Mouse (Mus musculus) hindbrain, postnatal 0 days (tissue): ENCODE data around the gene Txnrd2. TPM values are rescaled to one million over a fixed set of nuclear protein-coding genes. Genes with fewer than 3 reads are reported as not detected.
A peak's percentile ranks its signal among the peaks of the same experiment; 100 is the strongest.

ENCODE experiments used
- ATAC-seq: fragments of 200-750 bp; cut with Nextera tagmentation; 2 replicates; pipeline ENCODE4 v1.8.0; 2017; ENCODE audit warnings: mild to moderate bottlenecking, moderate TSS enrichment, moderate library complexity
- DNase-seq: peaks from one replicate; pipeline ENCODE4 v3.0.0-alpha.2; 2015; ENCODE audit warnings: low spot score
- H3K27ac ChIP-seq: fragments of 300-500 bp; sonication (generic); 2 replicates; pipeline ENCODE4 v1.5.1; 2014; ENCODE audit warnings: mild to moderate bottlenecking
- H3K27me3 ChIP-seq: fragments of 300-500 bp; sonication (generic); 2 replicates; pipeline ENCODE4 v1.6.1; 2014; ENCODE audit warnings: low read length, mixed read lengths; ENCODE audit not compliant: insufficient read depth
- H3K36me3 ChIP-seq: fragments of 300-500 bp; sonication (generic); 2 replicates; pipeline ENCODE4 v1.6.1; 2014; ENCODE audit warnings: low read length, mixed read lengths; ENCODE audit not compliant: insufficient read depth
- H3K4me1 ChIP-seq: fragments of 300-500 bp; sonication (generic); 2 replicates; pipeline ENCODE4 v1.6.1; 2014; ENCODE audit warnings: antibody characterized with exemption, low read length, mixed read lengths; ENCODE audit not compliant: insufficient read depth
- H3K4me2 ChIP-seq: fragments of 300-500 bp; sonication (generic); 2 replicates; pipeline ENCODE4 v1.6.1; 2014; ENCODE audit warnings: low read depth, mild to moderate bottlenecking, low read length, moderate library complexity, mixed read lengths
- H3K4me3 ChIP-seq: fragments of 300-500 bp; sonication (generic); 2 replicates; pipeline ENCODE4 v1.5.1; 2014; ENCODE audit warnings: low read length
- H3K9ac ChIP-seq: fragments of 300-500 bp; sonication (generic); replicated peaks from 2 replicates; pipeline ENCODE4 v1.6.1; 2014; ENCODE audit warnings: mild to moderate bottlenecking, low read length, moderate library complexity, mixed read lengths
- H3K9me3 ChIP-seq: fragments of 300-500 bp; sonication (generic); 2 replicates; pipeline ENCODE4 v1.6.1; 2016; ENCODE audit warnings: low read length, mixed read lengths
- CTCF ChIP-seq: IDR thresholded peaks from 2 replicates; pipeline ENCODE4 v1.5.1; 2016; ENCODE audit warnings: antibody characterized with exemption, control low read depth, low read depth
- WGBS: fragments of 180-500 bp; shearing (Covaris S2); extraction: QIAGEN DNeasy Blood & Tissue Kit; methylation state at CpG from one replicate; pipeline ENCODE4 v1.1.7; 2014; 5-methylcytosine and 5-hydroxymethylcytosine counted together
- polyA plus RNA-seq: library from polyadenylated mRNA; unstranded; fragments of >200 nt; fragmentation: Nextera tagmentation; extraction: Ambion mirVana; gene quantifications from 2 replicates; pipeline ENCODE4 v1.2.1, GENCODE M21; 2015
- total RNA-seq: library from RNA; depleted of rRNA; stranded (reverse); fragments of >200 nt; gene quantifications from 2 replicates; pipeline ENCODE4 v1.2.3, GENCODE M21; 2014; rRNA removed

The Txnrd2 gene
- total and polyA plus RNA-seq, 2 experiments from 2014 or later, result 23.1 to 41.8 TPM

- Histone ChIP-seq H3K4me2 (no peak overlapping the region), H3K9me3 (no peaks in the 10 kb centered on the region), H3K9ac (no peak overlapping the region), H3K4me1 (no peaks in the 10 kb centered on the region), H3K36me3 (peaks cover 6% of the 10 kb centered on the region; the same call in 1 of the 2 replicates), H3K27me3 (no peaks in the 10 kb centered on the region), H3K4me3 (no peak overlapping the region), H3K27ac (no peak overlapping the region)
- TF ChIP-seq CTCF, result no peak
- no peak for ATAC-seq
- 98% methylated on average over 3 of the region's 3 CpGs for WGBS
- DNase-seq, result no peak
Observed at GRCm38 (mm10) chr16:18506524-18507199, 80.5 kb downstream of the Txnrd2 start.

DNA sequence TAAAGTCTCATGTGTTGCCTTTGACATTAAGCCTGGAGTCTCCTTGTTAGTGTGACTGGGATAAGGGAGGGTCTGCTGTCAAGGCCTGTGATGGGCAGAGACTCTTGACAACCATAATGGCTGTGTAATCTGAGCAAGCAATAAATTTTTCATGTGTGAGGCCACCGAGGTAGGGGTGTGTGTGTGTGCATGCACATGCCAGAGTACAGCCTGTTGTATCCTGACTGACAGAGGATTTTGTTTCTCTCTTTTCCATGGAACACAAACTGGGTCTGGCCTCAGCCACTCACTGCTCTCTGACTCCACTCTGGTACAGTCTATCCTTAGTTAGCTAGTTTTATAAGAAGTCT is 81.0 kb downstream of the Txnrd2 start:
- TF ChIP-seq CTCF, result no peak
- H3K4me3 ChIP-seq, result no peak overlapping the region
- H3K36me3 ChIP-seq, result 0 out of 2 replicates have a peak, but pooled peaks cover under 1% of the 10 kb centered on the region
- DNase-seq (no peak), ATAC-seq (no peak)
- H3K4me1 ChIP-seq, result no peaks in the 10 kb centered on the region
- H3K9ac ChIP-seq, result no peak overlapping the region
- H3K9me3 ChIP-seq, result no peaks in the 10 kb centered on the region
- 72% methylated on average over 1 of the region's 1 CpGs for WGBS
- H3K27ac ChIP-seq, result no peak overlapping the region
- H3K4me2 ChIP-seq, result no peak overlapping the region
- H3K27me3 ChIP-seq, result no peaks in the 10 kb centered on the region

- DNase-seq, result no peak
- no peaks in the 10 kb centered on the region for H3K4me1 ChIP-seq
- ATAC-seq, result no peak
- no peaks in the 10 kb centered on the region for H3K36me3 ChIP-seq
- no peaks in the 10 kb centered on the region for H3K9me3 ChIP-seq
- H3K4me3 ChIP-seq, result no peak overlapping the region
- H3K4me2 ChIP-seq, result no peak overlapping the region
- H3K27ac ChIP-seq, result no peak overlapping the region
- H3K9ac ChIP-seq, result no peak overlapping the region
- 90% methylated on average over 5 of the region's 5 CpGs for WGBS
- no peak for TF ChIP-seq CTCF
- no peaks in the 10 kb centered on the region for H3K27me3 ChIP-seq
Observed at GRCm38 (mm10) chr16:18511741-18512140, 85.6 kb downstream of the Txnrd2 start.

DNA sequence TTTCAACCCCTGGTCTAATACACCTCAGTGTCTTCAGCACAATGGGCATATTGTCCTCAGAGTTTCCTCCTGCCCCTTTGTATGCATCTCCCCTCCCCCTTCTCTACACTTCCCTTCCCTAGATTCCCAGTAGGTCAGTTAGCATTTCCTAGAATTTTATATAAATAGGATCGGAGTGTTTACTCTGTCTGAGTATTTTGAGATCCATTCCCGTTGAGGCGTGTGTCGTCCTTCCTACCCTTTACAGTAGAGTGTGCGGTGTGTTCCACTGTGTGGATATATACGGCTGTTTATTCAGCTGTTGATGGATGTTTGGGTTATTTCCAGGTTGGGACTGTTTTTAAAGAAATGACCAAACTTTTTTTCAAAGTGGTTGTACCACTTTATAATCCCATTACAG is 87.3 kb downstream of the Txnrd2 start:
- no peaks in the 10 kb centered on the region for H3K36me3 ChIP-seq
- WGBS, result 74% methylated on average over 6 of the region's 6 CpGs
- no peak for TF ChIP-seq CTCF
- no peaks in the 10 kb centered on the region for H3K27me3 ChIP-seq
- H3K4me3 ChIP-seq, result no peak overlapping the region
- no peak overlapping the region for H3K27ac ChIP-seq
- no peaks in the 10 kb centered on the region for H3K9me3 ChIP-seq
- no peak overlapping the region for H3K9ac ChIP-seq
- no peaks in the 10 kb centered on the region for H3K4me1 ChIP-seq
- H3K4me2 ChIP-seq, result no peak overlapping the region
- ATAC-seq (no peak), DNase-seq (no peak)

DNA sequence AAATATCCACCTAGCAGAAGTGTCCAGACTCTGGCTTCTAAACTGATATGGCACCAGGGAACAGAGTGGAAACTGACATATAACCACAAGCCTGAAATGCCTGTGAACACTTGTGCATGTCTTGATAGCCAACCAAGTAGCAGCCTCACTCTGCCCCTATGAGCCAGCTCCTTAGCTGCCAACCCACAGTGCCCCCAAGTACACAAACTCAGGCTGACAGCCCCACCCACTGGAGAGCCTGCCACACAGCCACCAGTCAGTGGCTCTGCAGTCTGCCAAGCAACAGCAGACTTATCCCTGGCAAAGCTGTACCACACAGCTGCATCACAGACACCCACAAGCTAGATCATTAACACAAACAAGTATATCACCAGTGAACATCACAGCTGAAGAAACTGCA is 91.9 kb downstream of the Txnrd2 start:
- H3K36me3 ChIP-seq, result no peaks in the 10 kb centered on the region
- no peaks in the 10 kb centered on the region for H3K9me3 ChIP-seq
- H3K27me3 ChIP-seq, result no peaks in the 10 kb centered on the region
- H3K27ac ChIP-seq, result no peak overlapping the region
- no peak overlapping the region for H3K4me2 ChIP-seq
- no peak overlapping the region for H3K4me3 ChIP-seq
- H3K4me1 ChIP-seq, result no peaks in the 10 kb centered on the region
- DNase-seq (peak; percentile 43), ATAC-seq (0 out of 2 replicates have a peak, but pooled peaks have one; percentile 38)
- TF ChIP-seq CTCF, result peak; percentile 62
- H3K9ac ChIP-seq, result no peak overlapping the region

DNA sequence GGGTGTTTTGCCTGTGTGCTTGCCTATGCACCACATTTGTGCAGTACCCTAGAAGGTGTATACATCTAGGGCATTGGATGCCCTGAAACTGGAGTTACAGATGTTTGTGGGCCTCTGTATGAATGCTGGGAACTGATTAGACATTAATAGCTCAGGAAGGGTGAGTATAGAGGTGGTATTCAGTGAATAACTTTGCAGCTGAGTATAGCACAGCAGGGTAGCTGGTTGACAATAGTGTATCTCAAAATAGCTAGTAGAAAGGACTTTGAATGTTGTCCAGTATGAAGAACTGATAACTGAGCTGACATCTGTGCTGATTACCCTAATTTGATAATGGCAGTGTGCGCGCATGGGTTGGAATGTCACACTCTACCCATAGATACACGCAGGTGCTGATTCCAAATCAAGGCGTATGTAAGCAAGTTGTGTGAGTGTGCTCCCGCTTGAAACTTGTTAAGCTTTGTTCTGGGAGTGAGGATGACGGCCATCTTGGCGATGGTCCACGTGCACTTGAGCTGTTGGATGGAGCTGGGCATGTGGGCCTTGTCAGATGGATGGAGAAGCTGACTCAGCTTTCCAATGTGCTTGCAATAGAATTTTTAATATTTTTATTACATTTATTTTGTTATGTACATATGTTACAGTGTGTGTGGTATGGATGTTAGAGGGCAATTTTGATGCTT is 97.5 kb downstream of the Txnrd2 start:
- no peak for DNase-seq
- no peaks in the 10 kb centered on the region for H3K9me3 ChIP-seq
- no peak for ATAC-seq
- no peak overlapping the region for H3K27ac ChIP-seq
- H3K4me1 ChIP-seq, result no peaks in the 10 kb centered on the region
- H3K9ac ChIP-seq, result no peak overlapping the region
- H3K36me3 ChIP-seq, result no peaks in the 10 kb centered on the region
- TF ChIP-seq CTCF, result no peak
- no peak overlapping the region for H3K4me3 ChIP-seq
- WGBS, result 81% methylated on average over 8 of the region's 8 CpGs
- H3K4me2 ChIP-seq, result no peak overlapping the region
- H3K27me3 ChIP-seq, result no peaks in the 10 kb centered on the region

- Histone ChIP-seq H3K27me3 (no peaks in the 10 kb centered on the region), H3K9me3 (no peaks in the 10 kb centered on the region), H3K27ac (no peak overlapping the region), H3K4me1 (no peaks in the 10 kb centered on the region), H3K9ac (no peak overlapping the region), H3K4me3 (no peak overlapping the region), H3K36me3 (no peaks in the 10 kb centered on the region), H3K4me2 (no peak overlapping the region)
- no peak for DNase-seq
- WGBS, result 71% methylated on average over 5 of the region's 5 CpGs
- no peak for ATAC-seq
- no peak for TF ChIP-seq CTCF
Observed at GRCm38 (mm10) chr16:18528656-18529055, 102.5 kb downstream of the Txnrd2 start.

Other genes with a start within 250 kb of the Txnrd2 start
- gene Ccdc188, start 208.5 kb upstream of the Txnrd2 start, total RNA-seq, result not detected in 2 replicates
- gene Ccdc188, start 208.5 kb upstream of the Txnrd2 start, polyA plus RNA-seq, result not detected in 2 replicates
- gene Zdhhc8, start 191.2 kb upstream of the Txnrd2 start, total RNA-seq, result 32.0 and 34.0 TPM in 2 replicates
- 13.3 and 14.5 TPM in 2 replicates for gene Zdhhc8, start 191.2 kb upstream of the Txnrd2 start, polyA plus RNA-seq
- gene Trmt2a, start 177.7 kb upstream of the Txnrd2 start, total RNA-seq, result 61.4 and 65.1 TPM in 2 replicates
- 60.9 and 67.8 TPM in 2 replicates for gene Trmt2a, start 177.7 kb upstream of the Txnrd2 start, polyA plus RNA-seq
- gene Ranbp1, start 177.7 kb upstream of the Txnrd2 start, total RNA-seq, result 110 and 127 TPM in 2 replicates
- 426 and 453 TPM in 2 replicates for gene Ranbp1, start 177.7 kb upstream of the Txnrd2 start, polyA plus RNA-seq
- not detected in 2 replicates for gene Gm49776, start 168.1 kb upstream of the Txnrd2 start, total RNA-seq
- 1.1 and 3.1 TPM in 2 replicates for gene Gm49776, start 168.1 kb upstream of the Txnrd2 start, polyA plus RNA-seq
- gene Dgcr8, start 137.1 kb upstream of the Txnrd2 start, total RNA-seq, result 39.9 and 43.4 TPM in 2 replicates
- gene Dgcr8, start 137.1 kb upstream of the Txnrd2 start, polyA plus RNA-seq, result 19.1 and 20.8 TPM in 2 replicates
- 43.5 and 63.3 TPM in 2 replicates for gene Tango2, start 78.3 kb upstream of the Txnrd2 start, total RNA-seq
- 95.6 and 99.2 TPM in 2 replicates for gene Tango2, start 78.3 kb upstream of the Txnrd2 start, polyA plus RNA-seq
- gene Arvcf, start 78.2 kb upstream of the Txnrd2 start, total RNA-seq, result 168 and 180 TPM in 2 replicates
- 46.3 and 48.9 TPM in 2 replicates for gene Arvcf, start 78.2 kb upstream of the Txnrd2 start, polyA plus RNA-seq
- 82.8 and 88.9 TPM in 2 replicates for gene Comt, start 468 bp downstream of the Txnrd2 start, total RNA-seq
- 94.3 and 102 TPM in 2 replicates for gene Comt, start 468 bp downstream of the Txnrd2 start, polyA plus RNA-seq
- 9.6 and 10.5 TPM in 2 replicates for gene Gnb1l, start 72.3 kb downstream of the Txnrd2 start, total RNA-seq
- gene Gnb1l, start 72.3 kb downstream of the Txnrd2 start, polyA plus RNA-seq, result 16.9 and 18.0 TPM in 2 replicates
- gene Rtl10, start 72.5 kb downstream of the Txnrd2 start, total RNA-seq, result 11.0 and 12.4 TPM in 2 replicates
- 2.5 and 2.7 TPM in 2 replicates for gene Rtl10, start 72.5 kb downstream of the Txnrd2 start, polyA plus RNA-seq
- gene Tbx1, start 164.3 kb downstream of the Txnrd2 start, total RNA-seq, result 0.37 and 4.0 TPM in 2 replicates
- 0.51 and 0.92 TPM in 2 replicates for gene Tbx1, start 164.3 kb downstream of the Txnrd2 start, polyA plus RNA-seq
- gene Gp1bb, start 196.0 kb downstream of the Txnrd2 start, total RNA-seq, result 29.3 and 30.8 TPM in 2 replicates
- 7.6 and 10.1 TPM in 2 replicates for gene Gp1bb, start 196.0 kb downstream of the Txnrd2 start, polyA plus RNA-seq
- gene Gm49601, start 200.0 kb downstream of the Txnrd2 start, total RNA-seq, result 23.8 and 24.0 TPM in 2 replicates
- gene Gm49601, start 200.0 kb downstream of the Txnrd2 start, polyA plus RNA-seq, result 3.1 and 4.0 TPM in 2 replicates
- gene Sept5, start 203.6 kb downstream of the Txnrd2 start, total RNA-seq, result 286 and 335 TPM in 2 replicates
- 186 and 195 TPM in 2 replicates for gene Sept5, start 203.6 kb downstream of the Txnrd2 start, polyA plus RNA-seq